Mouse (Mus musculus): Measurements from ENCODE around the gene Ugt1a10. TPM values are rescaled to one million over a fixed set of nuclear protein-coding genes. Genes with fewer than 3 reads are reported as not detected.
A peak's percentile ranks its signal among the peaks of the same experiment; 100 is the strongest.

The Ugt1a10 gene
- polyA plus RNA-seq, 1 experiment, result not detected

GRCm38 (mm10) chr1:88256886-88257663, 201.9 kb downstream of the Ugt1a10 start:
- TF ChIP-seq POLR2A (IDR thresholded peaks at IDR 0.05; ENCODE audit: borderline replicate concordance, extremely low read depth, insufficient read depth, insufficient read length, poor library complexity, severe bottlenecking) (no peak), CTCF (IDR thresholded peaks at IDR 0.05; ENCODE audit: borderline replicate concordance, extremely low read depth, insufficient read depth, insufficient read length) (no peak)
- no peak for DNase-seq (ENCODE audit: low read depth)

- TF ChIP-seq CTCF (IDR thresholded peaks at IDR 0.05; ENCODE audit: borderline replicate concordance, extremely low read depth, insufficient read depth, insufficient read length), result no peak
- TF ChIP-seq POLR2A (IDR thresholded peaks at IDR 0.05; ENCODE audit: borderline replicate concordance, extremely low read depth, insufficient read depth, insufficient read length, poor library complexity, severe bottlenecking), result no peak
- DNase-seq (ENCODE audit: low read depth), result no peak
Measured at GRCm38 (mm10) chr1:88257681-88258080, 202.5 kb downstream of the Ugt1a10 start.

DNA sequence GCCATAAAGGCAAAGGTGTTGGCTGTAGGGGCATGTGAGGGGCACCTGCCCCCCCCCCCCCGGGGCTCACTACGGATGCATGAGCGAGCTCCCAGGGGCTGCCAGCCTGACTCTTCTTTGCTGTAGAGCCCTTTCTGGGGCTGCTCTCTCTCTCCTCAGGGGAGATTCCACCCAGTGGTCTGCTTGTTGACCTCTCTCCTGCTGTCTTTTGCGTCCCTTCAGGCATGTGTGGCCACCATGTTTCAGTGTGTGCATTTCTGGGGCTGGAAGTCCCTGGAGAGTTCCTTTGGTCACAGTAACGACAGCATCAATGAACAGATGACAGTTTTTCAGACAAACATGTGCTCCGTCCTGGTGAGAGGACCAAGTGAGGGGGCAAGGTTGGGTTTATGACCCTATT, 203.2 kb downstream of the Ugt1a10 start:
- no peak for TF ChIP-seq POLR2A (IDR thresholded peaks at IDR 0.05; ENCODE audit: borderline replicate concordance, extremely low read depth, insufficient read depth, insufficient read length, poor library complexity, severe bottlenecking)
- no peak for TF ChIP-seq CTCF (IDR thresholded peaks at IDR 0.05; ENCODE audit: borderline replicate concordance, extremely low read depth, insufficient read depth, insufficient read length)

GRCm38 (mm10) chr1:88258881-88259642, 203.9 kb downstream of the Ugt1a10 start:
- no peak for TF ChIP-seq CTCF (IDR thresholded peaks at IDR 0.05; ENCODE audit: borderline replicate concordance, extremely low read depth, insufficient read depth, insufficient read length)
- TF ChIP-seq POLR2A (IDR thresholded peaks at IDR 0.05; ENCODE audit: borderline replicate concordance, extremely low read depth, insufficient read depth, insufficient read length, poor library complexity, severe bottlenecking), result no peak
- peak; percentile 47 for DNase-seq (ENCODE audit: low read depth)

More for the DNA sequence above, 203.2 kb downstream of the Ugt1a10 start:
- no peak for DNase-seq (ENCODE audit: low read depth)

DNA sequence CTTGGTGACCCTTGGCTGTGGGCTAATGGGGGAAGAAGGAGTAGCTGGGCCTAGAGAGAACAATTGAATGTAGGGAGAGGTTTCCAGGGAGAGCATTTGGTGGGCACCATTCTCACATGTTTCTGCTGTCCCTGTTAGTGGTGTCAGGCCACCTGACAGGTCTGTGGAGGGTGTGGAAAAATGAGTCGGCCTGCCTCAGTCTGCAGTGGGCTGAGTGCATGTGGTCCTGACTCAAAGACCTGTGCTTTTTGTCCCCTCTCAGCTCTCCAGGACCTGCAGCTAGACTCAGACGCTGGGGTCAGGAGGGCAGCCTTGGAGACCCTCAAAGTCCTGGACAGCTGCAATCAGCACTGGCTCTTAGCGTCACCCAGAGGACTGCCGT, 204.4 kb downstream of the Ugt1a10 start:
- TF ChIP-seq POLR2A (IDR thresholded peaks at IDR 0.05; ENCODE audit: borderline replicate concordance, extremely low read depth, insufficient read depth, insufficient read length, poor library complexity, severe bottlenecking) (no peak), CTCF (IDR thresholded peaks at IDR 0.05; ENCODE audit: borderline replicate concordance, extremely low read depth, insufficient read depth, insufficient read length) (no peak)
- no peak for DNase-seq (ENCODE audit: low read depth)

DNA sequence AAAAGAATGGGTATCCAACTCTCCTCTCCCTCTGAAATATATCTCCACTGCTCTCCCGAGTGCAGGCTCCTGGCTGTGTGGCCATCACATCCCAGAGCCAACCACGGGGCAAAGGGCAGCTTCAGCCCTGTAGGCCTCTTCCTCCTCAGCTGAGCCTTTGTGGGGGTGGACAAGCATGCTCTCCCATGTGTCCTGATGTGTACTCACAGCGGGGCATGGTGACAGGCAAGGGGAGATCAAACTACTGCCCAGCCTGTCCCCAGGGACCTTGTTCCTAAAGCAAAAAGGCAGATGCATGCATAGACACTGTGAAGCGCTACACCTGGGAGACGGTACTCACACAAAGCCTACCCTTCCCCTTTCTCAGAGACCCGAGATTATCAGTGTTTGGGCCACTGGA, 204.9 kb downstream of the Ugt1a10 start:
- DNase-seq (ENCODE audit: low read depth), result no peak
- TF ChIP-seq CTCF (IDR thresholded peaks at IDR 0.05; ENCODE audit: borderline replicate concordance, extremely low read depth, insufficient read depth, insufficient read length), result no peak
- no peak for TF ChIP-seq POLR2A (IDR thresholded peaks at IDR 0.05; ENCODE audit: borderline replicate concordance, extremely low read depth, insufficient read depth, insufficient read length, poor library complexity, severe bottlenecking)

- no peak for TF ChIP-seq CTCF (IDR thresholded peaks at IDR 0.05; ENCODE audit: borderline replicate concordance, extremely low read depth, insufficient read depth, insufficient read length)
- no peak for TF ChIP-seq POLR2A (IDR thresholded peaks at IDR 0.05; ENCODE audit: borderline replicate concordance, extremely low read depth, insufficient read depth, insufficient read length, poor library complexity, severe bottlenecking)
- no peak for DNase-seq (ENCODE audit: low read depth)
Measured at GRCm38 (mm10) chr1:88260604-88261377, 205.6 kb downstream of the Ugt1a10 start.

DNA sequence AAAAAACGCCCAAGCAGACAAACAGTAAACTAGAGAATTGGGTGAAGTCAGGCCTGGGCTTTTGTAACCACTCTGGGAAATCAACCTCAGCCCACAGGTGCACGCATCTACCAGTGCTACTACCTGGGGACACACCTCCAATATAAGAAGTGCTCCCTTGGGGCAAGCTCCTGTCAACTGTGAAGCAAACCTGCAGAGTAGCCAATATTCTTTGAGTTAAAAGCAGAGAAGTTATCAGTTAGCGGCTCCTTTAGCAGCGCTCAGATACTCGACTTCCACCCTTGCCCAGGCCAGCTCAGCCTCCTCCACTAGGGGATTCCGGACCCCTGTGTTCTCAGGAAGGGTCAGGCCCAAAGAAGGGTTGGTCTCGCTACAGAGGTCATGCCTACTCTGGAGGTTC, 206.5 kb downstream of the Ugt1a10 start:
- TF ChIP-seq POLR2A (IDR thresholded peaks at IDR 0.05; ENCODE audit: borderline replicate concordance, extremely low read depth, insufficient read depth, insufficient read length, poor library complexity, severe bottlenecking), result no peak
- no peak for TF ChIP-seq CTCF (IDR thresholded peaks at IDR 0.05; ENCODE audit: borderline replicate concordance, extremely low read depth, insufficient read depth, insufficient read length)
- DNase-seq (ENCODE audit: low read depth), result no peak

DNA sequence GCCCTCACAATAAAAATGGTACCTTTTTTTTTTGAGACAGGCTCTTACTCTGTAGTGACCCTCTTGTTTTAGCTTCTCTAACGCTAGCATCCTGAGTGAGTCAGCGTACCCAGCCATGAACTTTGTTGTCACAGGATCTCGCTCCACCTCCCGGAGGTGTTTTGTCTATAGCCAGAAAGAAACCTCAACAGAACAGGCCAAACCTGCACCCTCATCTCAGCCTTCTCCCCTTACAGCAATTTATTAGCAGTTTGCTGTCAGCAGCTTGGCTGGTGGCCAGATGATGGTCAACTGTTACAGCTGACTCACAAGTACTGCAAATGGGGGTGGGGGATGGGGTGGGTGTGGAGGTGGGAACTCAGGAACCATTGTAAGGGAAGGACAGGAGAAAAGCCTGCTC, 207.1 kb downstream of the Ugt1a10 start:
- DNase-seq (ENCODE audit: low read depth), result peak; percentile 82
- TF ChIP-seq CTCF (IDR thresholded peaks at IDR 0.05; ENCODE audit: borderline replicate concordance, extremely low read depth, insufficient read depth, insufficient read length) (no peak), POLR2A (IDR thresholded peaks at IDR 0.05; ENCODE audit: borderline replicate concordance, extremely low read depth, insufficient read depth, insufficient read length, poor library complexity, severe bottlenecking) (no peak)

DNA sequence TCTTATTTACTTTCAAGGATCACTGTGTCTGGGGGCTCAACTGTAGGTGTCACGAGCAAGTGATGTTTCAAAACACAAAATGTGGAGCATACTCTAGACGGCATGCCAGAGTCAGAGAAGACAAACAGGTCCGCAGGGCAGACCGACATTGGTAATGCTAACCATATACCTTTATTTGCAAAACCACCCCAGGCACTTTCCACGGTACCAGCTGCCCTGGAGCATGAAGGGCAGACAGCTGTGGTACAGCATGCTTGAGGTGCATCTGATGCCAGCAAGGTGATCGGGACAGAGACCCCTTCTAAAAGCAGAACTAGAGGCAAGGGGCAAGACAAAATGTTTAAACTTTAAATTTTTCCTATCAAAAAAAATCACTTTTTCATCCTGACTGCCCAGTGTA, 207.8 kb downstream of the Ugt1a10 start:
- TF ChIP-seq POLR2A (IDR thresholded peaks at IDR 0.05; ENCODE audit: borderline replicate concordance, extremely low read depth, insufficient read depth, insufficient read length, poor library complexity, severe bottlenecking), result no peak
- DNase-seq (ENCODE audit: low read depth), result no peak

DNA sequence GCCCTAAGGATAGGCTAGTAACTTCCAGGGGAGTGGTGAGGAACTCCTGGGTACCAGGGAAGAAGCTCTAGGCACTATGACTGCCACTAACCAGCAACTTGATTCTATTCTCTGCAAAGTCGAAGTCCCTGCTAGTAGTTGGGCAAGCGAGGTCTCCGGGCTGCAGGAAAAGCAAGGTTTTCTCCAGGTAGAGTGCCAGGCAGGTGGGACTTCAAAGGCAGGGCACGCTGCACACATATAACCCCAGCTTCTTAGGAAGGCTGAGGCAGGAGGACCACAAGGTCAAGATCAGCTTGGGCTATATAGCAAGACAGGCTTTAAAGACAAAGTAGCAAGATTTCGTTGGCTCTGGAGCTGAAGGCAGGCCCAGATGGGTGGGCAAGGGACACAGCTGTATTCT, 208.6 kb downstream of the Ugt1a10 start:
- no peak for DNase-seq (ENCODE audit: low read depth)
- TF ChIP-seq POLR2A (IDR thresholded peaks at IDR 0.05; ENCODE audit: borderline replicate concordance, extremely low read depth, insufficient read depth, insufficient read length, poor library complexity, severe bottlenecking), result no peak
- TF ChIP-seq CTCF (IDR thresholded peaks at IDR 0.05; ENCODE audit: borderline replicate concordance, extremely low read depth, insufficient read depth, insufficient read length), result no peak

All from brain, embryonic 14.5 days (tissue).